Mouse (Mus musculus): ENCODE measurements around the gene Vsig10.
"Not testable (repeated sequence)": the region's sequence is repeated elsewhere in the genome, so short reads cannot be mapped to it uniquely, and the experiment has no call there.

Vsig10 gene

DNA sequence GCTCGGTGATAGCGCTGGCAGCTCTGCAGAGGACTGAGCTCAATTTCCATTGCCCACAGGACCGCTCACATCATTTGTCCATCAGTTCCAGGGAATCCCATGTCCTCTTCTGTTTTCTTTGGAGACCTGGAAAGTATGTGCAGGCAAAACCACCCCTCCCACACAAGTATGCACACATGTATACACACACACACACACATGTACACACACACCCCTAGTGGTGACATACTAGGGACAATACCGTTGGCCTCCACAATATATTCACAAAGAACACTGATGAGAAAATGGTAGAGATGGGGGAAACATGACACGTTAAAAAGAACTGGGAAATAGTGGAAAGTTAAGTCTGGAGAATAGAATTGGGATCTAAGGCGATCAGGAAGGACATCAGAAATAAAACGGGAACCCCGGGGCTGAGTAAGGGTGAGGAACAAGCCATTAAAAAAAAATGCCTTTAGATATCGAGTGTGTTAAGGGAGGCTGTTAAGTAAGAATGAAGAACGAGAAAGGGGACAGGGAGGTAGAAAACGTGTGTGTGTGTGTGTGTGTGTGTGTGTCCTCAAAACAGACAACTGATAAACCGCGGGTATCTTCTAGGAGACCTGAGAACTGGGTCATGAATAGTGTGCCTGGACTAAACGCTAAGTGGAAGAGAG, 36.9 kb downstream of the Vsig10 start:
- DNase-seq (ENCODE audit: low read depth, low spot score) = no peak

- peak; percentile 52 for DNase-seq (ENCODE audit: low read depth, low spot score)
These were observed 37.7 kb downstream of the Vsig10 start for GRCm38 (mm10) chr5:117356365-117357128.

DNA sequence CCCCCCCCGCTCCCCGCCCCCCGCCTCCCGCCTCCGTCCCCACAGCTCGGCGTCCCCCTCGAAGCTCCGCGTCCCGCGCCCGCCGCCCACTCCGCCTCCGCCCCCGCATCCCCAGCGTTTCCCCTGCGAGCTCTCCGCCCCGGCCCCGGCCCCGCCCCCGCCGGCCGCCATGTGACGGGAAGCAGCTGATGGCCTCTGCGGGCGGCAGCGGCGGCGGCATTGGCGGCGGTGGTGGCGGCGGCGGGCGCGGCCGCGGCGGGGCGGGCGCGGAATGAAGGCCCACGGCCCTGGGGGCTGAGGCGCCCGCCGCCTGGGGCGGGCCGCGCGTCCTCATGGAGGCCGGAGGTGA, 38.2 kb downstream of the Vsig10 start, which contains the start of gene Wsb2:
Gene Wsb2, plus strand, starts transcription at position 176 of the 349 bp plus-strand sequence.
- peak; percentile 48 for DNase-seq (ENCODE audit: low read depth, low spot score)

GRCm38 (mm10) chr5:117357478-117358247, 38.8 kb downstream of the Vsig10 start:
- peak; percentile 30 for DNase-seq (ENCODE audit: low read depth, low spot score)

DNA sequence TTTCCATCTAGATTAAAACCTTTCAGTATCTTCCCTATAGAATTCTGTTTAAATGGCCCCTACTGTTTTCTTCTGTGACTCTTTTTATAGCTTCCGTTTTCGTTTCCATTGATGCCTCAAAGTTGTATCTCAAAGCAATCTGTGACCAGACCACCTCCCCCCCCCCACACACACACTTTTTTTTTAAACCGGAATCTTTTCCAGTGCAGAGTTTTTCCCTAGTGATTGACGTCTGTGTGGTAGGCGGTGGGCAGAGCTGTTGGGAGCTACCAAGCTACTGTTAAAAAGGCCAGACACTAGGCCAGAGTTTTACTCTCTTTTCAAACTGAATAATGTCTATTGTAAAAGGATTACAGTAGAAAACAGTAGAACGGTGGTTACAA, 39.4 kb downstream of the Vsig10 start:
- no peak for DNase-seq (ENCODE audit: low read depth, low spot score)

- DNase-seq (ENCODE audit: low read depth, low spot score) = peak; percentile 70
These were observed 39.8 kb downstream of the Vsig10 start for GRCm38 (mm10) chr5:117358725-117359124.

GRCm38 (mm10) chr5:117359497-117360227, 40.8 kb downstream of the Vsig10 start:
- DNase-seq (ENCODE audit: low read depth, low spot score) = no peak

DNA sequence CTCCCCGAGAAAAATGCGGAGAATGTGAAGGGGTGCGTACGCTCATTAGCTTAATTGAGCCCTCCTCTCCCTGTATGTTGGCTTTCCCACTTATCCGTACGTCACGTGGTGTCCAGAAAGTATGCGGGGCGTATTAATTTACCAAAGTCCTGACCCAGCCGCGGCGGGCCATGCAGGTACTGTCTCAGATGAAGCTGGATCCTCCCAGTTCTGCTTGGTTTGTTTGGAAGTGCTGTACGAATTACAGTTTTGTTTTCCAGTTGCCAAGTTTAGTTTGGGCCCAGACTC, 41.3 kb downstream of the Vsig10 start:
- DNase-seq (ENCODE audit: low read depth, low spot score) = no peak

- no peak for DNase-seq (ENCODE audit: low read depth, low spot score)
These were observed 42.0 kb downstream of the Vsig10 start for GRCm38 (mm10) chr5:117360631-117361541.

GRCm38 (mm10) chr5:117361590-117361989, 42.7 kb downstream of the Vsig10 start:
- no peak for DNase-seq (ENCODE audit: low read depth, low spot score)

DNA sequence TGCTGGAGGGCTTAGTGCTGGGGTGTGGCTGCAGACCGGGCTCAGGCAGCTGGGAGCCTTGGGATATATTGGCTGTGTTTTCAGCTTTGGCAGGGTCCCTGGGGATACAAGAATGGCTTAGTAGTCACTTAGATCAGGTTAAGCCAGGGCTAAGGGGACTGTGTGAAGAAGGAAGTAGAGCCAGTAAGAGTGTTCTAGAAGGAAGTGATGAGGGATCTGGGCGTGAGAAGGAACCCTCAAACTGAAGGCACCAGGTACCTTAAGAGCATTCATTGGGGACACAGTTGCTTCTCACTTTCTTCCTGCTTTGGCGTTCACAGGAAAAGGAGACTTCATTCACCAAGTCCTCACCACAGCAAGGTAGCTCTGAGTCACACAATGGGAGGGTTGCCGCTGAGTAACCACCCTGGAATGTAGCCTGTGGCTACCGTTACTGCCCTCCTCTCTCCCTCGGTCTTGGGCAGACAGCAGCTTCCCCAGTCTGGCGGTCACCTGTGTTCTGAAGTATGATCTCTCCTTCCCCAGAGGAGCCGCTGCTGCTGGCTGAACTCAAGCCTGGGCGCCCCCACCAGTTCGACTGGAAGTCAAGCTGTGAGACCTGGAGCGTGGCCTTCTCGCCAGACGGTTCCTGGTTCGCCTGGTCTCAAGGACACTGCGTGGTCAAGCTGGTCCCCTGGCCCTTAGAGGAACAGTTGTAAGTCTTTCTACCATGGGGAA, 44.3 kb downstream of the Vsig10 start:
- no peak for DNase-seq (ENCODE audit: low read depth, low spot score)

DNA sequence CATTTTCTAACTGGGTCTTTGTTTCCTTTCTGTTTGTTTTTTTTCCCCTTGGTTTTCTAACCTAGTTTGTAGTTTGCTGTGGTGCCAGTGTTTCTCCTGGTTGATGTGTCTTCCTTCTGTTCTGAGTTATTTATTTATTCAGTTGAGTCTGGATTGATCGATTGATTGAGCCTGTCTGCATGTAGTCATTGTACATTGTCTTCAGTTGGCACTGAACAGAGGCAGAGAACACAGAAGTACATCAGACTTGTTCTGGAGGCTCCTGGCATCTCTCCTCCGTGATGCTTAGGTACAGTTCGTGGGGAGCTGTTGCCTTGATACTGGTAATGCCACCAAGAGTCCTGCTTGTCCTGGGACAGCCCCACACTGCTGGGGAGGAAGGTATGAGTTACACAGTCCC, 45.9 kb downstream of the Vsig10 start:
- DNase-seq (ENCODE audit: low read depth, low spot score) = no peak

GRCm38 (mm10) chr5:117365904-117366561, 47.1 kb downstream of the Vsig10 start:
- DNase-seq (ENCODE audit: low read depth, low spot score) = no peak

DNA sequence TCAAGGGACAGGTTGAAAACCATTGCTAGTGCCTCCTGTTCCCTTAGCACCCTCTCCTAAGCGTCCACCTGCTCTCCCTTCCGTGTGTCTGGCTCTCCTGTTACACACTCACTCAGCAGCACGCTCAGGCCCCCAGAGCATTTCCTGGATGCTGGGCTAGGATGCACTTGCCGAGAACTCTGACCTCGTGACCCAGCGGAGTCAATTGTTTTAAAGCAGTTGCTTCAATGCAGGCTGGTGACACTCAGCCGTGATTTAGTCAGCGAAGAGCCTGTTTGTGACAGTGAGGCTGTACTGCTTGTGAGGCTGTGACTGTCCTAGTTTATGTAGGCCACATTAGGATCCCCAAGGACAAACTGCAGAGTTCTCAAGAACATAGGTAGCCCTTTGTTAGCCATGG, 48.3 kb downstream of the Vsig10 start:
- peak; percentile 19 for DNase-seq (ENCODE audit: low read depth, low spot score)

- DNase-seq (ENCODE audit: low read depth, low spot score) = no peak
These were observed 51.7 kb downstream of the Vsig10 start for GRCm38 (mm10) chr5:117370592-117370991.

- no peak for DNase-seq (ENCODE audit: low read depth, low spot score)
These were observed 54.5 kb downstream of the Vsig10 start for GRCm38 (mm10) chr5:117373418-117373817.

GRCm38 (mm10) chr5:117374372-117375049, 55.6 kb downstream of the Vsig10 start:
- no peak for DNase-seq (ENCODE audit: low read depth, low spot score)

GRCm38 (mm10) chr5:117376331-117376761, 57.5 kb downstream of the Vsig10 start:
- no peak for DNase-seq (ENCODE audit: low read depth, low spot score)

DNA sequence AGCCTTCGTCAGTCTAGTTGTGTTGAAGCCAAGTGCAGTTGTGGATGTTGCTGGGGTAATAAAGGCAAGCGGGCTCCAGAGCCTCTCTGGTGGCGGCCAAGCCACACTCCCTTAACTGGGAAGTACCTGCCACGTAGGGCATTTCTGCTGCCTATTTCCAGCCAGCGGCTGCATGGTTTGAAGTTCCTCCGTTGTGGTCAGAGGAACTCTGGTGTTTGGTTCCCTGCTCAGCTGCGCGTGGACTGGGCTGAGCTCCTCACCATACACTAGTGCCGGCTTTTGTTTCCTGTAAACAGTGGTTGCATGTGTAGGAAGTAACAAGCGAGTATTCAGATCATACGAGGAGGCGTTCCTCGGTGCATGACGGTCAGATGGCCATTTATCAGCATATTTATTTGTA, 58.8 kb downstream of the Vsig10 start:
- DNase-seq (ENCODE audit: low read depth, low spot score) = not testable (repeated sequence)
